Comparison of ENCODE assay signal across 31 mouse cellular contexts in the genomic region with DNA sequence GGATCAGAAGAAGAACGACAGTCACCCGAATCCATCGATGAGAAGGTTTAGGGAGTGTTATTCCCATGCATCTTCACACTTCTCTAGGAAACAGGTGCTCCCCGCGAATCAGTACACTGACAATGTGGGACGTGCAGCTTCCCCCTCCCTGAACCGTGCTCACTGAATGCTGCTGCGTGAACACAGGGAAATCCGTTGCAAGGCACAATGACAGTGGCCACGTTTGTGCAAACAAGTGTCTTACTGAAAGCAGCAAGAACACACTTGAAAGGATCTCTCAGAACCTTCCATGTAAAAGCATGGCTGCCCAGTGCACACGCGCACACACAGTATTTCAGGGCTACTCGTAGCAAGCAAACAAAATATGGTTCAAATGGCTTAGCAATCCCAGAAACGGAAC.
DNase-seq lines count a peak whose midpoint lies in the region; ATAC-seq and TF ChIP-seq lines count a peak whose summit lies in the region.
"Had no signal": no experiment of that assay in that cellular context is flagged by ENCODE, and none has a peak within 500 bp of the region (broad histone marks: within the 10 kb centered on the region; RNA-seq: fewer than 3 reads in every experiment).

No protein-coding gene starts in this region.

- no peak overlapping the region for H3K4me3 ChIP-seq in forebrain, embryonic 15.5 days
- no peak overlapping the region for H3K4me3 ChIP-seq in forebrain, embryonic 10.5 days
- H3K4me3 ChIP-seq in kidney, adult 2 months (ENCODE audit: insufficient read depth, low read depth, low read length) = no peak overlapping the region
- H3K4me3 ChIP-seq: embryonic facial prominence, embryonic 12.5 days; hindbrain, embryonic 10.5 days; intestine, embryonic 15.5 days; limb, embryonic 10.5 days; limb, embryonic 15.5 days; liver, embryonic 13.5 days; megakaryocyte, embryonic 14.5 days; midbrain, embryonic 12.5 days; myocyte; neural tube, embryonic 13.5 days had no signal

- H3K9me3 ChIP-seq in forebrain, embryonic 15.5 days = no peaks in the 10 kb centered on the region
- no peaks in the 10 kb centered on the region for H3K9me3 ChIP-seq in forebrain, embryonic 10.5 days
- H3K9me3 ChIP-seq: embryonic facial prominence, embryonic 12.5 days; hindbrain, embryonic 10.5 days; intestine, embryonic 15.5 days; limb, embryonic 10.5 days; limb, embryonic 15.5 days; liver, embryonic 13.5 days; megakaryocyte, embryonic 14.5 days; midbrain, embryonic 12.5 days; neural tube, embryonic 13.5 days had no signal

- peak overlapping the region; percentile 60 for H3K27ac ChIP-seq in forebrain, embryonic 15.5 days (replicated peaks)
- H3K27ac ChIP-seq in forebrain, embryonic 10.5 days = no peak overlapping the region
- no peak overlapping the region for H3K27ac ChIP-seq in kidney, adult 2 months (ENCODE audit: insufficient read depth, low read depth, low read length)
- H3K27ac ChIP-seq: embryonic facial prominence, embryonic 12.5 days; hindbrain, embryonic 10.5 days; hindbrain, postnatal 0 days; intestine, embryonic 15.5 days; kidney, postnatal 0 days; limb, embryonic 10.5 days; limb, embryonic 15.5 days; liver, embryonic 13.5 days; midbrain, embryonic 12.5 days; neural tube, embryonic 13.5 days had no signal

- 67% methylated on average over 14 of the region's 14 CpGs for WGBS in forebrain, embryonic 15.5 days
- WGBS in forebrain, embryonic 10.5 days = 86% methylated on average over 14 of the region's 14 CpGs
- WGBS in kidney, adult 2 months = 81% methylated on average over 14 of the region's 14 CpGs

- no peak overlapping the region for H3K4me2 ChIP-seq in forebrain, embryonic 15.5 days (replicated peaks)
- H3K4me2 ChIP-seq: embryonic facial prominence, embryonic 12.5 days; intestine, embryonic 15.5 days; limb, embryonic 15.5 days; liver, embryonic 13.5 days; midbrain, embryonic 12.5 days; neural tube, embryonic 13.5 days had no signal

- H3K27me3 ChIP-seq in forebrain, embryonic 15.5 days = no peaks in the 10 kb centered on the region
- no peaks in the 10 kb centered on the region for H3K27me3 ChIP-seq in forebrain, embryonic 10.5 days (ENCODE audit: poor library complexity, severe bottlenecking)
- no peaks in the 10 kb centered on the region for H3K27me3 ChIP-seq in kidney, adult 2 months (replicated peaks; ENCODE audit: control insufficient read depth, insufficient read depth, low read length)
- H3K27me3 ChIP-seq: embryonic facial prominence, embryonic 12.5 days; intestine, embryonic 15.5 days; limb, embryonic 15.5 days; liver, embryonic 13.5 days; megakaryocyte, embryonic 14.5 days; midbrain, embryonic 12.5 days; neural tube, embryonic 13.5 days had no signal

- H3K36me3 ChIP-seq in forebrain, embryonic 15.5 days = no peaks in the 10 kb centered on the region
- H3K36me3 ChIP-seq in forebrain, embryonic 10.5 days (replicated peaks) = no peaks in the 10 kb centered on the region
- no peaks in the 10 kb centered on the region for H3K36me3 ChIP-seq in kidney, adult 2 months (ENCODE audit: control insufficient read depth, insufficient read depth, low read length)
- H3K36me3 ChIP-seq: embryonic facial prominence, embryonic 12.5 days; hindbrain, embryonic 10.5 days; intestine, embryonic 15.5 days; limb, embryonic 10.5 days; limb, embryonic 15.5 days; liver, embryonic 13.5 days; midbrain, embryonic 12.5 days; neural tube, embryonic 13.5 days had no signal

- H3K4me1 ChIP-seq in forebrain, embryonic 15.5 days = peaks cover 16% of the 10 kb centered on the region
- H3K4me1 ChIP-seq in forebrain, embryonic 10.5 days = no peaks in the 10 kb centered on the region
- H3K4me1 ChIP-seq in kidney, adult 2 months (ENCODE audit: control insufficient read depth, insufficient read depth, low read length) = no peaks in the 10 kb centered on the region
- H3K4me1 ChIP-seq: embryonic facial prominence, embryonic 12.5 days; hindbrain, embryonic 10.5 days; intestine, embryonic 15.5 days; limb, embryonic 10.5 days; limb, embryonic 15.5 days; liver, embryonic 13.5 days; megakaryocyte, embryonic 14.5 days had no signal

- TF ChIP-seq CTCF in kidney, adult 2 months (conservative IDR thresholded peaks at IDR 0.05; ENCODE audit: insufficient read depth, insufficient read length, low read depth, low read length) = no peak

- DNase-seq in forebrain, embryonic 10.5 days (ENCODE audit: extremely low spot score, low spot score) = no peak
- peak; percentile 25 to 45 for DNase-seq in left cerebral cortex, adult 18-20 months (ENCODE audit: low spot score in 2 of 2)
- no peak for DNase-seq in left cerebral cortex, adult 9 months (ENCODE audit: low spot score in 2 of 2)
- DNase-seq in right cerebral cortex, adult 2 months (ENCODE audit: low spot score in 2 of 2) = peak; percentile 37 to 51
- no peak for DNase-seq in right cerebral cortex, postnatal 25 days
- no peak for DNase-seq in kidney, adult 2 months
- DNase-seq: adrenal gland, postnatal 10 days; cerebellum, adult 11-12 months; cerebellum, adult 9-11 months; embryo, embryonic 11 days; gastrocnemius, postnatal 14 days; heart, postnatal 14 days; kidney, adult 8-10 months; kidney, postnatal 4 days; liver, embryonic 13.5 days; lung, adult 18-20 months; lung, postnatal 4 days had no signal

- no peak for TF ChIP-seq POLR2A in kidney, adult 2 months (IDR thresholded peaks at IDR 0.05; ENCODE audit: low read depth, low read length)

- H3K9ac ChIP-seq in forebrain, embryonic 15.5 days (replicated peaks) = no peak overlapping the region
- H3K9ac ChIP-seq: embryonic facial prominence, embryonic 12.5 days; intestine, embryonic 15.5 days; limb, embryonic 15.5 days; liver, embryonic 13.5 days; midbrain, embryonic 12.5 days; neural tube, embryonic 13.5 days had no signal

- no peak for ATAC-seq in forebrain, embryonic 15.5 days (replicated peaks)
- ATAC-seq: hindbrain, postnatal 0 days; intestine, embryonic 15.5 days; lung, postnatal 0 days; Patski had no signal

Comparison
In these comparisons a context has a peak if more than half of its experiments do, and no peak if none do; other contexts are left out.
1. DNase-seq: peak in left cerebral cortex, adult 18-20 months (2 of 2) and right cerebral cortex, adult 2 months (2 of 2); none in forebrain, embryonic 10.5 days (single experiment), left cerebral cortex, adult 9 months (0 of 2), right cerebral cortex, postnatal 25 days (single experiment) and kidney, adult 2 months (single experiment).